Mouse (Mus musculus) small intestine, adult 2 months (tissue): Measurements from ENCODE around the gene Myom3. TPM values are rescaled to one million over a fixed set of nuclear protein-coding genes. Genes with fewer than 3 reads are reported as not detected.
A peak's percentile ranks its signal among the peaks of the same experiment; 100 is the strongest.

Source experiments
- H3K27ac ChIP-seq: fragments of 200-500 bp; 2 replicates; pipeline ENCODE4 v1.5.1; 2012; ENCODE audit warnings: low read depth, low read length, control low read depth, inconsistent platforms; ENCODE audit not compliant: insufficient read depth
- H3K27me3 ChIP-seq: fragments of 200-500 bp; 2 replicates; pipeline ENCODE4 v1.6.1; 2012; ENCODE audit warnings: mild to moderate bottlenecking, moderate library complexity, low read length, inconsistent platforms; ENCODE audit not compliant: control insufficient read depth, insufficient read depth
- H3K36me3 ChIP-seq: fragments of 200-500 bp; 2 replicates; pipeline ENCODE4 v1.6.1; 2012; ENCODE audit warnings: mild to moderate bottlenecking, low read length, control low read depth, inconsistent platforms; ENCODE audit not compliant: control insufficient read depth, insufficient read depth
- H3K4me1 ChIP-seq: fragments of 200-500 bp; 2 replicates; pipeline ENCODE4 v1.6.1; 2012; ENCODE audit warnings: low read length, inconsistent platforms, mixed read lengths; ENCODE audit not compliant: control insufficient read depth, insufficient read depth, insufficient read length
- H3K4me3 ChIP-seq: fragments of 200-500 bp; 2 replicates; pipeline ENCODE4 v1.5.1; 2012; ENCODE audit warnings: low read depth, mild to moderate bottlenecking, control low read depth, inconsistent platforms, low read length, moderate library complexity
- CTCF ChIP-seq: fragments of 200-500 bp; IDR thresholded peaks from 2 replicates; pipeline ENCODE4 v1.5.1; 2012; ENCODE audit warnings: low read depth, mild to moderate bottlenecking, control low read depth, inconsistent platforms, low read length, moderate library complexity, mixed read lengths; ENCODE audit not compliant: insufficient replicate concordance, insufficient read length; ENCODE audit errors: extremely low read depth
- POLR2A ChIP-seq: fragments of 200-500 bp; IDR thresholded peaks from 2 replicates; pipeline ENCODE4 v1.6.1; 2012; ENCODE audit warnings: low read depth, mild to moderate bottlenecking, control low read depth, inconsistent platforms, low read length, moderate library complexity
- WGBS: fragments of 180-500 bp; shearing (Covaris S2); methylation state at CpG from one replicate; pipeline ENCODE4 v1.1.7; 2018; 5-methylcytosine and 5-hydroxymethylcytosine counted together
- polyA plus RNA-seq: library from polyadenylated mRNA; depleted of rRNA; stranded (reverse); fragments of >200 nt; gene quantifications from 2 replicates; pipeline ENCODE4 v1.2.3, GENCODE M21; 2012

Myom3 gene
- polyA plus RNA-seq, 1 experiment, result 1.1 TPM

DNA sequence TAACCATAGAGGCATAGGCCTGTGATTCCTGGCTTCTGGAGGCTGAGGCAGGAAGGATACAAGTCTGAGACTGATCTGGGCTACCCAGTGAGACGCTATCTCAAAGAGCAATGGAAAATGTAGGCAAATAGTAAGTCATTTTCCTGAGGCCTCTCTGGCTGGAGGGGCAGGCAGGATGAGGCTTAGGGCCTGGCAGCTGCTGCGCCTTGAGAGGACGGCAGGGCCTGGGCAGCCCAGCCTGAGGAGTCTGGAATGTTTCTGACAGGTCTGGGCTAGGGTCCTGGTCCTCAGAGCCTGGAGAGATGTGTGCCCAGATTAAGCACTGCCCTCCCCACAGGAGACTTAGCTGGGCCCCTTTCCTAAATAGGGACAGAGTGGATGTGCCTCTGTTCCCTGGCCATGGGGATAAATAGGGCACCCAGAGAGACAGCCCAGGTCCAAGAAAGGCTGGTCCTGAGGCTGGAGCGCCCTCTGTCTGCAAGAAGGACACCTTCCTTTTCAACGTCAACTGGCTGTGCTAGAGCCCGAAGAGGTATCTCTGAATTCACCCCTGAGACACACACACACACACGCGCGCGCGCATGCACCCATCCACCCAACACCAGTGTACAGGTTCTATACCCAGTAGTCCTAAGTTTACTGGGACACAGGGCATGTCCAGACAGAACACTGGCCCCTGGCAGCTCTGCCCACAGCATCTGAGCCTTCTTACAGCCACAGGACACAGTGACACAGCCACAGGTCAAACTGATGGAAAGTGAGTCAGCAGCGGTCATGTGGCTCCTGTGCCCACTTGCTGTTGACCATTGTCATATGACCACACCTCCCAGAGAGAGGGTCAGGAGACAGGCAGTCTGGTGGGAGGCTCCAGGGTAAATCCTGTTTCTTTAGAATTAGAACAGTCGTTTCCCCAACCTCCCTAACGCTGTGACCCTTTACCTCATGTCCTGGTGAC lies 9.3 kb downstream of the Myom3 start:
- H3K36me3 ChIP-seq, result no peaks in the 10 kb centered on the region
- no peaks in the 10 kb centered on the region for H3K27me3 ChIP-seq
- no peak overlapping the region for H3K4me3 ChIP-seq
- TF ChIP-seq CTCF, result peak; percentile 69
- no peak for TF ChIP-seq POLR2A
- H3K4me1 ChIP-seq, result peaks cover 2% of the 10 kb centered on the region; the same call in 1 of the 2 replicates
- H3K27ac ChIP-seq, result no peak overlapping the region
- 64% methylated on average over 14 of the region's 14 CpGs for WGBS

GRCm38 (mm10) chr4:135770611-135771305 lies 11.2 kb downstream of the Myom3 start:
- no peak for TF ChIP-seq POLR2A
- TF ChIP-seq CTCF, result no peak
- H3K27ac ChIP-seq, result no peak overlapping the region
- H3K4me1 ChIP-seq, result no peaks in the 10 kb centered on the region
- H3K27me3 ChIP-seq, result no peaks in the 10 kb centered on the region
- H3K36me3 ChIP-seq, result no peaks in the 10 kb centered on the region
- WGBS, result 91% methylated on average over 18 of the region's 18 CpGs
- no peak overlapping the region for H3K4me3 ChIP-seq

GRCm38 (mm10) chr4:135771592-135771991 lies 12.1 kb downstream of the Myom3 start:
- Histone ChIP-seq H3K4me1 (no peaks in the 10 kb centered on the region), H3K4me3 (no peak overlapping the region), H3K27me3 (no peaks in the 10 kb centered on the region), H3K36me3 (no peaks in the 10 kb centered on the region), H3K27ac (no peak overlapping the region)
- TF ChIP-seq POLR2A (no peak), CTCF (no peak)
- 73% methylated on average over 6 of the region's 6 CpGs for WGBS

DNA sequence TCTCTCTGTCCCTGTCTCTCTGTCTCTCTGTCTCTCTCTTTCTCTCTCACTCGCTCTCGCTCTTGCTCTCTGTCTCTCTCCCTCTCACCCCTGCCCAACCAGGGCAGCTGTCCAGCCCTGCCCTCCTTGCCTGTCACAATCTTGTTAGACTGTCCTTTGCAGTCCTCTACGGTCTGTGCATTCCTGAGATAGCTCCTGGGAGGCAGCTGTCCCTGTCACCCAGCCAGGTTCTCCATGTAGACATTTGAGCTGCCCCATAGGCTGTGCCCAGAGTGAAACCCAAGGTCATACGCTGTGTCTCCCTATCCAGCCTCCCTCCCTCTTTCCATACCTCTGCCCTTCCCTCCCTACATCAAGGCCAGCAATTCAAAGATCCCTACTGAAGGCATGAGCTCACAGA lies 13.2 kb downstream of the Myom3 start:
- Histone ChIP-seq H3K36me3 (no peaks in the 10 kb centered on the region), H3K4me1 (no peaks in the 10 kb centered on the region), H3K27me3 (no peaks in the 10 kb centered on the region), H3K27ac (no peak overlapping the region), H3K4me3 (no peak overlapping the region)
- 91% methylated on average over 4 of the region's 4 CpGs for WGBS
- TF ChIP-seq POLR2A (no peak), CTCF (no peak)

- Histone ChIP-seq H3K36me3 (no peaks in the 10 kb centered on the region), H3K4me1 (no peaks in the 10 kb centered on the region), H3K4me3 (no peak overlapping the region), H3K27ac (no peak overlapping the region), H3K27me3 (no peaks in the 10 kb centered on the region)
- TF ChIP-seq POLR2A, result no peak
- TF ChIP-seq CTCF, result no peak
- WGBS, result 78% methylated on average over 8 of the region's 8 CpGs
Measured at GRCm38 (mm10) chr4:135774496-135774895, 15.0 kb downstream of the Myom3 start.

- Histone ChIP-seq H3K4me1 (no peaks in the 10 kb centered on the region), H3K27ac (no peak overlapping the region), H3K36me3 (no peaks in the 10 kb centered on the region), H3K4me3 (no peak overlapping the region), H3K27me3 (no peaks in the 10 kb centered on the region)
- 91% methylated on average over 4 of the region's 4 CpGs for WGBS
- TF ChIP-seq CTCF (no peak), POLR2A (no peak)
Measured at GRCm38 (mm10) chr4:135776850-135777249, 17.3 kb downstream of the Myom3 start.

DNA sequence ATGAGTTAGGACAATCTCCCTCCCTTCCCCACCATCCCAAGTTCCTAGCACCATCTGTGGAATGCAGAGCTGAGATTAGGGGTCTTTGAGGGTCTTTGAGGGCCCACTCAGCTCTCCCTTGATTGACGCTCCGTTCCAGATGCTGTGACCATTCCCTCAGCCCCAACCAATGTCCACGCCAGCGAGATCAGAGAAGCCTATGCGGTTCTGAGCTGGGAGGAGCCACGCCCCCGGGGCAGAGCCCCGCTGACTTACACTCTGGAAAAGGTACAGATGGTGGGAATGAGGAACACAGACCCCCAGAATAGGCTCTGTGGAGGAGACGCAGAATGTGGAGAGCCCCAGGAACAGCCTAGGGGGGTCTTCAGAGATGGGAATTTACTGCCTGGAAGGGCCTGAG lies 20.1 kb downstream of the Myom3 start:
- Histone ChIP-seq H3K36me3 (no peaks in the 10 kb centered on the region), H3K27me3 (no peaks in the 10 kb centered on the region), H3K4me1 (no peaks in the 10 kb centered on the region), H3K27ac (no peak overlapping the region), H3K4me3 (no peak overlapping the region)
- 83% methylated on average over 9 of the region's 9 CpGs for WGBS
- no peak for TF ChIP-seq CTCF
- no peak for TF ChIP-seq POLR2A
